Mouse (Mus musculus) cortical plate, adult 2 months (tissue): ENCODE results near the gene Etfrf1. TPM values are rescaled to one million over a fixed set of nuclear protein-coding genes. Genes with fewer than 3 reads are reported as not detected.

Source experiments
- H3K27ac ChIP-seq: fragments of 200-500 bp; 2 replicates; pipeline ENCODE4 v1.5.1; 2012; ENCODE audit warnings: low read length, control low read depth, inconsistent platforms; ENCODE audit not compliant: insufficient read depth
- H3K4me1 ChIP-seq: fragments of 200-500 bp; 2 replicates; pipeline ENCODE4 v1.6.1; 2011; ENCODE audit warnings: low read length; ENCODE audit not compliant: control insufficient read depth, insufficient read depth
- H3K4me3 ChIP-seq: fragments of 200-500 bp; 2 replicates; pipeline ENCODE4 v1.5.1; 2011; ENCODE audit warnings: mild to moderate bottlenecking, low read length, control low read depth; ENCODE audit not compliant: insufficient read depth
- CTCF ChIP-seq: fragments of 200-500 bp; IDR thresholded peaks from 2 replicates; pipeline ENCODE4 v1.5.1; 2011; ENCODE audit warnings: mild to moderate bottlenecking, control low read depth, low read length; ENCODE audit not compliant: insufficient read depth; ENCODE audit errors: extremely low read depth
- POLR2A ChIP-seq: fragments of 200-500 bp; IDR thresholded peaks from 2 replicates; pipeline ENCODE4 v1.6.1; 2011; ENCODE audit warnings: mild to moderate bottlenecking, low read length, control low read depth; ENCODE audit not compliant: insufficient read depth; ENCODE audit errors: extremely low read depth
- polyA plus RNA-seq: library from polyadenylated mRNA; depleted of rRNA; stranded (reverse); fragments of >200 nt; gene quantifications from 2 replicates; pipeline ENCODE4 v1.2.3, GENCODE M21; 2012

Etfrf1 gene
- polyA plus RNA-seq, 1 experiment, result 27.7 TPM

DNA sequence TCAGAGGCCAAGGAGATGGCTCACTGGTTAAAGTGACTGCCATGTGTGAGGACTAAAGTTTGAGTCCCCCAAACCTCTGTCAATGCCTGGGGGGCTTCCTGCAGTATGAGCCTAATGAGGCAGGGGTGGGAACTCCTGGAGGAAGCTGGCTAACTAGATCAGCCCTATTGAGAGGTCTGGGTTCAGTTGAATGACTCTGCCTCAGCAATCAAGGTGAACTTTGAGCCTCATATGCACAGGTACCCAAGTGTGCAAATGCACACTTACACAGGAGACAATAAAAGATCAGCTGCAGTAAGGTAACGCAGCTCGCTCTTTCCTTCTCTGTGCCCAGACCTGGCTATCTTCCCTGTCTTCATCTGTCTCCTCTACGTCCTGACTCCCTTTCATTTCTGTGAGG lies 17.9 kb upstream of the Etfrf1 start:
- Histone ChIP-seq H3K27ac (no peak overlapping the region), H3K4me1 (0 out of 2 replicates have a peak, but pooled peaks cover 1% of the 10 kb centered on the region), H3K4me3 (no peak overlapping the region)
- TF ChIP-seq CTCF, result no peak
- TF ChIP-seq POLR2A, result no peak

DNA sequence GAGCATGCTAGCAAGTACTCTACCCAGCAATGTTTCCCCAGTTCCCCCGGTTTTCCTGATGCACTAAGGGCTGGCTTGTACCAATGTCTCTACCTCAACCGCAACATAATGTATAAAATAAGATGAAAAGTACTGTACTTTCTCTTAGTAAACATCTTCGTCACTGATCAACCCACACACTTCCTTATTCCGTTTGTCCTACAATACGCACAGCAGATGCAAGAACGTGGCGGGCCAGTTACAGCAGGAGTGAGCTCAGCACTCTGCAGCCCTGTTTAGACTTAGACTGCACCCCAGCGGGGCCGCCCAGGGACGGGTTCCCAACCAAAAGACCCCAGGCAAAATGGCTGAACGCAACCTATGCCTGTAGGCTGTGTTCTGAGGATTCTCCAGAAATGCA lies 17.5 kb upstream of the Etfrf1 start:
- H3K4me1 ChIP-seq, result 0 out of 2 replicates have a peak, but pooled peaks cover 1% of the 10 kb centered on the region
- H3K4me3 ChIP-seq, result no peak overlapping the region
- H3K27ac ChIP-seq, result no peak overlapping the region
- TF ChIP-seq POLR2A, result no peak

DNA sequence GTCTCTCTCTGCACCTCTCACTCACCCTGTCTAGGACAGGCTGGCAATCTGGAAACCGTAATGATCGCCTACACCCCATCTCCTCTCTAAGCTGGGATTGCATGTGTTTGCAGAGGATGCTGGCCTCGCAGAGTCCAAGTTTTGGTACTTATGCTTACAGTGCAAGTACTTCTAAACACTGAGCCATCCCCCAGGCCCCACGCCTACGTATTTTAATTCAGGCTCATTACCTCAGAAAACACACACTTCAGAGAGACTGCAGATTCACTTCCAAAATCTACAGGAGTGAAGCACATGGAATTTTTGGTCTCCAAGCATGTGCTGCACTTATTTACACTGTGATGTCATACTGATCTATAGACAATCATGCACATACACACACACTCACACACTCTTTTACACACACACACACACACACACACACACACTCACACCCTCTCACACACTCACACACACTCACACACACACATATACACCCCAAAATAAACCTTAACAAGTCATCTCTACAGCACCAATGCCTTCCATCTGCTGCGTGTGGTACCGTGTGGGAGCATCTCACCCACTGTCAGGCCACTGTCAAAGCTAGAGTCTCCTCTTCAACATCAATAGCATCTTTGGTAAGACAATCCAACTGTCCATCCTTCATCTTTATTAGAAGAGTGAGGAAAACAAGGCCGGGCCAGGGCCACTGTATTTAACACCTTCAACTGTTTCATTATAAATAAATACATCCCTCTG lies 12.8 kb upstream of the Etfrf1 start:
- TF ChIP-seq POLR2A, result no peak
- TF ChIP-seq CTCF, result no peak
- Histone ChIP-seq H3K4me1 (0 out of 2 replicates have a peak, but pooled peaks cover 1% of the 10 kb centered on the region), H3K4me3 (no peak overlapping the region), H3K27ac (no peak overlapping the region)

DNA sequence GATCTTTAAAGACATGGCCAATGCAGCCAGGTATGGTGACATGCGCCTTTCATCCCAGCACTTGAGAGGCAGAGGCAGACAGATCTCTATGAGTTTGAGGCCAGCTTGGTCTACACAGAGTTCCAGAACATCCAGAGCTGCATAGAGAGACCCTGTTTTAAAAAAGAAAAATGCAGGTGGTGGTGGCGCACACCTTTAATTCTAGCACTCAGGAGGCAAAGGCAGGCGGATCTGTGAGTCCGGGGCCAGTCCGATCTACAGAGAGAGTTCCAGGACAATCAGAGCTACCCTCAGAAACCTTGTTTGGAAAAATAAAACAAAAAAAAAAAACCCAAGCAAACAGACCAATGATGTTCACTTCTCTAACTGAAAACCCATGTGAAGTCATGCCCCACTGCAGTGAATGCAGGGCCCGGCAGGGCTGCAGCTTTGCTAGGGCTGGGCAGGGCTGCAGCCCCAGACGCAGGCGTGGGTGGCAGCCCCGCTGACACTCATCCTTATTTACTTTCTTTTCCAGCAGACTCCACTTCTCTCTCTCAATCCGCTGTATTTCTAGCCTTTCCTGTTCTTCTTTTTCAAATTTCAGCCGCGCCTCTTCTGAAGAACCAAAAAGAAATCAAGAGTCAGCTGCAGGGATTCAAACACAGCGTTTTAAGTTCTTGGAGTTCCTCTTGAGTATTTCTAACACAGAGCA lies 8.4 kb upstream of the Etfrf1 start:
- no peak for TF ChIP-seq POLR2A
- no peak for TF ChIP-seq CTCF
- H3K27ac ChIP-seq, result no peak overlapping the region
- no peaks in the 10 kb centered on the region for H3K4me1 ChIP-seq
- H3K4me3 ChIP-seq, result no peak overlapping the region

DNA sequence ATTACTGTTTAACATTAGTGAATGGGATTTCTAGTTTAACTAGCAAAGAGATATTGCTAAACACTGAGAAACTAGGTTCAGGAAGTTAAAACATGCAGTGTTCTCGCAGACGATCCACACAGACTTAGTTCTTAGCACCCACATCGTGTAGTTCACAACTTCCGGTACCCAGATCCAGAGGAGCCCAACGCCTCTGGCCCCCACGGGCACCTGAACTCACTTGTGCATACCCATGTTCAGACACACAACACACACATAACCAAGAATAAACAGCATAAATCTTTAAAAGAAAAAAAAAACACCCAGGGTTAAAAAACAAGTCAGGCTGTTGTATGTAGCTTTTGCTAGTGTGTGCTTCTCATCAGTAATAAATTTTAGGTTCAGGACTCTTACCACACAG lies 6.5 kb upstream of the Etfrf1 start:
- Histone ChIP-seq H3K27ac (no peak overlapping the region), H3K4me1 (no peaks in the 10 kb centered on the region), H3K4me3 (no peak overlapping the region)
- TF ChIP-seq CTCF (no peak), POLR2A (no peak)

DNA sequence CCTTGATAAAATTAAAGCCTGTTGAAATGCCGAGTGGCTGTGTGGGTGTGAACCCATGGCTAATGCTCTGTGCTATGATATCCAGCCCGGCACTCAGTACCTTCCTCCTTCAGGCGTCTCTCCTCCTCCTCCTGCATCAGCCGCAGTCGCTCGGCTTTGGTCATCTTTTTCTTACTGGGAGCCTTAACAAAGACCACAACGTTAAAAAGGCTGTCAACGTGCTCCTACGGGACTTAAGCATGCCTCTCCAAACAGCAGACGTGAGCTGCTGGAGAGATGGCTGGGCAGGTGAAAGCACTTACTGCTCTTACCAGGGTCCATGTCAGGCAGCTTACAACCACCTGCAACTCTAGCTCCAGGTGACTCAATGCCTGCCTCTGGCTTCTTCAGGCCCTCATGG lies 5.8 kb upstream of the Etfrf1 start:
- TF ChIP-seq CTCF (no peak), POLR2A (no peak)
- Histone ChIP-seq H3K4me1 (no peaks in the 10 kb centered on the region), H3K27ac (no peak overlapping the region), H3K4me3 (no peak overlapping the region)

DNA sequence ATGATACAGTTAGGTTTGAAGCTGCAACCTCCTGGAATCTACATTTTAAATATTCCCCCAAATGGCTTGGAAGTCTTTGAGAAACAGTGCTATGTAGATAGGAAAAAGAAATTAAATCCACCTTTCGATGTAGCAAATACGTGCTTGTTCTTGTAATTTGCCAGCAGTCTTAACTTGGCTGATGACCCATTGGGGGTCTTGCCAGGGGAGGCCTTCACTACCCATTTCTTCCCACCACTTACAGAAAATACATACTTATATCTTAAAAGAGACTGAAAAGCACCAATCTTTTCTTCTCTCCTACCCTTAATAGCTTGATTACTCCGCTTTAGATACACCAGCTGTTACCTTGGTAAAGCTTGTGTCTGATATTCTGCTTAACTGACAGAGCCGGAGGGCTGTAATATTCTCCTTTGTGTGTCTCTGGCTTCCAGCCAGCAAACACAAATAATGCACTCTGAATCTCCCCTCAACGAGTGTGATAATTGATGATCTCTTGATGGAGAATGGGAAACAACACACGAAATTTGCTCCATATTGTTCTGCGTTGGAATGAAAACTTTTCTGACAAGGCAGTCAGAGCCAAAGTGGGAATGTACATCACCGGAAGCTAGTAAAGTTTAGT lies 766 bp upstream of the Etfrf1 start:
- Histone ChIP-seq H3K4me3 (peak overlapping the region; percentile 54), H3K4me1 (no peaks in the 10 kb centered on the region), H3K27ac (no peak overlapping the region)
- no peak for TF ChIP-seq POLR2A
- TF ChIP-seq CTCF, result no peak

DNA sequence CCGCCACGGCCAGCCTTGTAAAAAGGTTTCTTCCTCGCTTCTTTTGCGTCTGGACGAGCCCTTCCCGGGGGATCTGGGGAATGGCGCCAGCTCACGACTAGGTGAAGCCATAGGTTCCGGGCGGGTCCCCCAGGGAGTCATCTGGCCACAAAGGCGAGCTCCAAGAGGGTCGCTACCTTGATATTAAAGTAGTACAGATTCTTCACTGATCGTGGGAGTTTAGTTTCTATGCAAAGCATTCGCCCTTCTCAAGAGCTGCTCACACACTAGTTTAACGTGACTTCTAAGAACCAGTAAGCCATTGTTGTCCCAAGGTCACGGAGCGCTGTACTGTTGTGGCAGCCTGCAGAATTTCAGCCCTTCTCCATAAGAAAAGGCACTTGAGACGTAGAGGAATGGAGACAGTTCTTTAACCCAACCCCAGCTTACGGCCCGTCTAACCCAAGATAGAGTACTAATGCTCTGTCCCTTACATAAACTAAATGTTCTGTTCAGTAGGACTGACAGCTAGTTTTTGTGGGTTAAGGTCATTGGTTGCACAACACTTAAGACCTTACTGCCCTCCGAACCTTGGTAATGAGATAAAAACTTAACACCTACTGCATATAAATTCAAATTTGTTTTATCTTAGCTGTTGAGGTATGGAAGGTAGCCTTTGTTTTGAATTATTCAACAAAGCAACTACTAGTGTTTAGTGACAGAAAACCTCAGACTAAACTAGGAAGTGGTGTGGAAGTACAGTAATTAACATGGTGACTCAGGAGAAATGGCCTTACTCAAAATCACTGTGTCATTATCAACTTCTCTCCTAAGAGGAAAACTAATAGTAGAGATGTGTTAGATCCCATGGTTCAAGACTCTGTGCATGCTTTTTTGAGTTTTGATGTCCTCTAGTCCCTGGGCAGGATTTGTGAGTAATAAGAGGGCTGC lies 707 bp downstream of the Etfrf1 start:
- Histone ChIP-seq H3K4me3 (peak overlapping the region; percentile 54), H3K4me1 (no peaks in the 10 kb centered on the region), H3K27ac (peak overlapping the region; percentile 62)
- TF ChIP-seq CTCF (no peak), POLR2A (no peak)

DNA sequence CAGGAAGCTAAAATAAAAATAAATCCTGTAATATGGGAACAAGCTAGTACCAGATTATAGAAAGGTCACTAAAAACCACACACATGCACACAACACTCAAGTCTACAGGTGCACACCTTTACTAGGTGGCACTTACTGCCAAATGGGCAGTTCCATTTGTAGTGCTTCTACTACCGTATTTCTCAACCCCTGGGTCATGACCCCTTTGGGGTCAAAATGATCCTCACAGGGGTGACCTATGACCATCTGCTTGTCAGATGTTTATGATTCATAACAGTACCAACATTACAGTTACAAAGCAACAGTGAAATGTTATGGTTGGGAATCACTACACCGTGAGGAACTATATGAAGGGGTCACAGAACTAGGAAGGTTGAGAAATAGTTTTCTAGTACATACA lies 3.0 kb downstream of the Etfrf1 start:
- Histone ChIP-seq H3K27ac (no peak overlapping the region), H3K4me1 (no peaks in the 10 kb centered on the region), H3K4me3 (no peak overlapping the region)
- no peak for TF ChIP-seq POLR2A
- no peak for TF ChIP-seq CTCF
